Mouse (Mus musculus): Measurements from ENCODE around the gene Slain2.
"Not testable (repeated sequence)": the region's sequence is repeated elsewhere in the genome, so short reads cannot be mapped to it uniquely, and the experiment has no call there.

Gene Slain2

DNA sequence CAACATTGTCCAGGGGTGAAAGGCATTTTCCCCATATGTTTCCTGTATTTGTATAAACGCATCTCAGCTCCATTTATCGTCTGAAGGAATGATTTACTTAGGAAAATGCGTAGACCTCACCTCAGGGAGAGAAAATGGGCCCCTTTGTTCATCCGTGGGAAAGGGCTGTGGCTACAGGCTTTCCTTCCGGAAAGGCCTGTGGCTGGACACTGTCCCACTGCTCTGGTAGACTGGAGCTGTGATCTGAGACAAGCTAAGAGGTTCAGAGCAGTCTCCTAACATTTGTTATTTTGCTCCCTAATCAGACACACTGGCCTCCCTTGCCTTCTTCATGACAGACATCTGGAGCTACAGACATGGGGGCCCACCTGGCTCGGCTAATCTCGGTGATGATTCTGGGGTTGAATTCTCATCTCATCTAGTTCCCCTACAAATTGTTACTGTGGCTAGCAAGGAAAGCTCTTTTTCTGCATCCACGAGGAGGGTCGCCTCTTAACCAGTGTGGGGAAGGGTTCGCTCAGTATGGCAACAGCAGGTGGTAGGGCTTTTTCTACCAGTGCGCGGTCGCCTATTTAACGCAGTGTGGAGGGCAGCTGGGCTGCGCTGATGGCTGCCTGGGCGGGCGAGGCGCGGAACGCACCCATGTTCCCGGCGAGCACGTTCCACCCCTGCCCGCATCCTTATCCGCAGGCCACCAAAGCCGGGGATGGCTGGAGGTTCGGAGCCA lies 98.9 kb downstream of the Slain2 start:
- DNase-seq (ENCODE audit: low spot score in 2 of 2): not testable (repeated sequence)

DNA sequence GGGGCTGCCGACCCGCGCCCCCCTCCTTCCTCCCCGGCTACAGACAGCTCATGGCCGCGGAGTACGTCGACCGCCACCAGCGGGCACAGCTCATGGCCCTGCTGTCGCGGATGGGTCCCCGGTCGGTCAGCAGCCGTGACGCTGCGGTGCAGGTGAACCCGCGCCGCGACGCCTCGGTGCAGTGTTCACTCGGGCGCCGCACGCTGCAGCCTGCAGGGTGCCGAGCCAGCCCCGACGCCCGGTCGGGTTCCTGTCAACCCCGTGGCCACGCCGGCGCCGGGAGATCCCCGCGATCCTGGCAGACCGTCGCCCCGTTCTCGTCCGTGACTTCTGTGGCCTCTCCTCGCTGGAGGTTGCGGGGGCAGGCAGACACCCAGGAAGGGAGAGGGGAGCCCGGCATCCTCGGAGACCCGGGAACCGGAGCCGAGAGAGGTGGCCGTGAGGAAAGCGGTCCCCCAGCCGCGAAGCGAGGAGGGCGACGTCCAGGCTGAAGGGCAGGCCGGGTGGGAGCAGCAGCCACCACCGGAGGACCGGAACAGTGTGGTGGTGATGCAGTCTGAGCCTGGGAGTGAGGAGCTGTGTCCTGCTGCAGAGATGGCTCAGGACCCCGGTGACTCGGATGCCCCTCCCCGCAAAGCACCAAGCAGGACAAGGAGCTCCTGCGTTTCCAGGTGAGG lies 99.6 kb downstream of the Slain2 start:
- not testable (repeated sequence) for DNase-seq (ENCODE audit: low spot score in 2 of 2)

DNA sequence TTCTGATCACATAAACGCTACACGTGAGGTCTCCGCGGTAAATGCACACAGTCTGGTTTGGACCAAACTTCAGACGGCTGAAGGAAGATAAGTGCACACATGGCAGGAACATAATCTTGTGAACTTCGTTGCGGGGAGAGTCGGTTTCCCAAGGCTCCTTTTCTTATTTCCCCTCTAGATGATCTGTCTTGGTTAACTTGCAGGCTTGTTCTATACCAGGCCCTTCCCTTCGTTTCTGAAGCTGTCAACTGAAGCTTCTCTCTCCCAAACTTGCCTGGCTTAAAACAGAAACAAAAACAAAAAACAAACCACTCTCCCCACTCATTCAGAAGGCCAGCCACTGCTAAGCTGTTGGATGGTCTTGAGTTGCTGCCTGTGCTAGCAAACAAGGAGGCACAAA lies 100.6 kb downstream of the Slain2 start:
- no peak for DNase-seq (ENCODE audit: low spot score in 2 of 2)

DNA sequence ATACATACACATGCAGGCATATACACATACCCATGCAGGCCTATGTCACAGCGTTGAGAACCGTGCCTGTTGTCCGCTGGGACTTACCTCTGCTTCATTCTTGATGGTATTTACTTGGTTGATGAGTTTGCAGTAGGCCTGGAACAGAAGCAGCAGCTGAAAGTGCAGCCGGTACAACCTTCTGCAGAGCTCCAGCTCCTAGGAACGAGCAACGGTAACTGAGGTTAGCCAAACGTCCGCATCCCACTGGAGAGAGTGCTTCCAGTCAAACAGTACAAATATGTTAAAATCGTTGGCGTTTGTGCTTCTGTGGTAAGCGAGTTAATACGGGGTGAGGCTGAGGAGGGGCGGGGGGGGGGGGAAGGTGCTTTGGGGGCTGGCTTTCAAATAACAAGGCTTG lies 109.7 kb downstream of the Slain2 start:
- no peak for DNase-seq (ENCODE audit: low spot score in 2 of 2)
